Mouse (Mus musculus): Measurements from ENCODE around the gene Ptger4.
"Not testable (repeated sequence)": the region's sequence is repeated elsewhere in the genome, so short reads cannot be mapped to it uniquely, and the experiment has no call there.

The Ptger4 gene

GRCm38 (mm10) chr15:5238073-5238472 lies 5.9 kb downstream of the Ptger4 start:
- DNase-seq (ENCODE audit: low spot score in 2 of 2), result no peak

GRCm38 (mm10) chr15:5237012-5237660 lies 6.9 kb downstream of the Ptger4 start:
- DNase-seq (ENCODE audit: low spot score in 2 of 2), result peak in 1 of 2 experiments; percentile 14

GRCm38 (mm10) chr15:5236538-5236937 lies 7.4 kb downstream of the Ptger4 start:
- DNase-seq (ENCODE audit: low spot score in 2 of 2), result peak; percentile 48 to 61

- DNase-seq (ENCODE audit: low spot score in 2 of 2), result no peak
Observed at GRCm38 (mm10) chr15:5235527-5235926, 8.5 kb downstream of the Ptger4 start.

GRCm38 (mm10) chr15:5234659-5235058 lies 9.3 kb downstream of the Ptger4 start:
- DNase-seq (ENCODE audit: low spot score in 2 of 2), result no peak

GRCm38 (mm10) chr15:5230746-5231145 lies 13.2 kb downstream of the Ptger4 start:
- DNase-seq (ENCODE audit: low spot score in 2 of 2), result not testable (repeated sequence)

- no peak for DNase-seq (ENCODE audit: low spot score in 2 of 2)
Observed at GRCm38 (mm10) chr15:5220491-5220890, 23.5 kb downstream of the Ptger4 start.

GRCm38 (mm10) chr15:5209116-5209515 lies 34.9 kb downstream of the Ptger4 start:
- DNase-seq (ENCODE audit: low spot score in 2 of 2), result no peak

- no peak for DNase-seq (ENCODE audit: low spot score in 2 of 2)
Observed at GRCm38 (mm10) chr15:5205222-5205621, 38.8 kb downstream of the Ptger4 start.

- DNase-seq (ENCODE audit: low spot score in 2 of 2), result no peak
Observed at GRCm38 (mm10) chr15:5196691-5197090, 47.3 kb downstream of the Ptger4 start.

GRCm38 (mm10) chr15:5195987-5196514 lies 47.9 kb downstream of the Ptger4 start:
- DNase-seq (ENCODE audit: low spot score in 2 of 2), result no peak

- no peak for DNase-seq (ENCODE audit: low spot score in 2 of 2)
Observed at GRCm38 (mm10) chr15:5194931-5195330, 49.1 kb downstream of the Ptger4 start.

- DNase-seq (ENCODE audit: low spot score in 2 of 2), result no peak
Observed at GRCm38 (mm10) chr15:5194446-5194845, 49.5 kb downstream of the Ptger4 start.

GRCm38 (mm10) chr15:5193833-5194232 lies 50.2 kb downstream of the Ptger4 start:
- no peak for DNase-seq (ENCODE audit: low spot score in 2 of 2)

GRCm38 (mm10) chr15:5189504-5190093 lies 54.4 kb downstream of the Ptger4 start:
- no peak for DNase-seq (ENCODE audit: low spot score in 2 of 2)

GRCm38 (mm10) chr15:5188029-5188428 lies 56.0 kb downstream of the Ptger4 start:
- DNase-seq (ENCODE audit: low spot score in 2 of 2), result no peak

GRCm38 (mm10) chr15:5187116-5187515 lies 56.9 kb downstream of the Ptger4 start:
- no peak for DNase-seq (ENCODE audit: low spot score in 2 of 2)

- no peak for DNase-seq (ENCODE audit: low spot score in 2 of 2)
Observed at GRCm38 (mm10) chr15:5186293-5186675, 57.7 kb downstream of the Ptger4 start.

- peak; percentile 71 to 77 for DNase-seq (ENCODE audit: low spot score in 2 of 2)
Observed at GRCm38 (mm10) chr15:5185366-5186292, 58.4 kb downstream of the Ptger4 start, which contains the start of gene Ttc33. Ttc33 (plus strand) TSS chr15:5185525.

GRCm38 (mm10) chr15:5184668-5185330 lies 59.2 kb downstream of the Ptger4 start:
- DNase-seq (ENCODE audit: low spot score in 2 of 2), result no peak

GRCm38 (mm10) chr15:5173217-5173820 lies 70.7 kb downstream of the Ptger4 start:
- no peak for DNase-seq (ENCODE audit: low spot score in 2 of 2)

All from urinary bladder, adult 18-20 months (tissue).